Mouse (Mus musculus) spleen, postnatal 4 days (tissue): ENCODE measurements around the gene Il1rapl2.
"Not testable (repeated sequence)": the region's sequence is repeated elsewhere in the genome, so short reads cannot be mapped to it uniquely, and the experiment has no call there.

Source experiments
- DNase-seq, 2 experiments: peaks; one replicate each; pipeline ENCODE4 v3.0.0; 2022; ENCODE audit warnings: low spot score in 2 of 2

Gene Il1rapl2

DNA sequence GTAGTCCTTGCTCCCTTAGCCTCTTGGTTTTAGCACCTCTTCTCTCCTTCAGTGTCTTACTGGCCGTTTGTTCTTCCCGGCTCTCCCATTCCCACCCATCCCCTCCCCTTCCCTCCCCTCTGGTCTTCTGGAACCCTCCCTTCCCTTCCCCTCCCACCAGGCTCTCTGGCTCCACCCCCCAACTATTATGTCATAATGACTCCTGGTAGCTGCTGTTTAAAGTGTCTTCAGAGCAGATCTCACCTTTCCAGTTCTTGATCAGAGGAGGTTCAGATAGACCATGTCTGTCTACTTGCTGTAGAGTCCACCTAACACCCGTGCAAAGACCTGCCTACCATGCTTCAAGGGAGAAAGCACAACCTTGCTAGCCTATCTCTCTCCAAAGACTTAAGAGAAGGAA is 639.1 kb downstream of the Il1rapl2 start, which contains the start of gene Tex13a:
Gene Tex13a, minus strand, starts transcription at position 101 of the 400 bp plus-strand sequence.
- no peak for DNase-seq

DNA sequence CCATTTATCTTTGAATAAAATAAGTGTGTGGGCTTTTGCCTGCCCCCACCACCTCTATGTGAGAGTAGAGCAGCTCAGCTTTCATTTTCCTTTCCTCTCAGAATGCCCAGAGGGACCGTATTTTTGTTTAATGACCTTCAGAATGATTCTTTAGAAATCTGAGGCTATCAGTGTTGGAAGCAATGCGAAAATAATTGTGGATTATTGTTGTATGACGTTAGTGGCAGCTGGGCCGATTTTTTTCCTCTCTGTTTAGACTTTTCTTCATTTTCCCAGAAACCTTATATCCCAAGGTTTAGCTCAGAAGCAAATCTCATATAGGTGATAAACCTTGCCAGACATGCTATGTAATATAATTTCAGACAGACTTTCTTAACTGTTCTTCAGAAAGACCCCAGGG is 664.2 kb downstream of the Il1rapl2 start:
- no peak for DNase-seq

DNA sequence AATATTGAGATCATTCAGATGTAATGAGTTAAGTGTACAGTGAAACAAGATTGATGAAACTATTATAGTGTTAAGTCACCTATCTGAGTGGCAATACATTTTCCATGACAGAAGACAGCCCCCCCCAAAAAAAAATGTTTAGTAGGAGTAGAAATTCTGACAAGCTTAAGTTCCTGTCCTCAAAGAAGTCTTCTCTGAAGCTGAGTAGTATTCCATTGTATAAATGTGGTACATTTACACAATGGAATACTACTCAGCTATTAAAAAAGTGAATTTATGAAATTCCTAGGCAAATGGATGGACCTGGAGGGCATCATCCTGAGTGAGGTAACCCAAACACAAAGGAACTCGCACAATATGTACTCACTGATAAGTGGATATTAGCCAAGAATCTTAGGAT is 778.3 kb downstream of the Il1rapl2 start:
- DNase-seq, result not testable (repeated sequence)

DNA sequence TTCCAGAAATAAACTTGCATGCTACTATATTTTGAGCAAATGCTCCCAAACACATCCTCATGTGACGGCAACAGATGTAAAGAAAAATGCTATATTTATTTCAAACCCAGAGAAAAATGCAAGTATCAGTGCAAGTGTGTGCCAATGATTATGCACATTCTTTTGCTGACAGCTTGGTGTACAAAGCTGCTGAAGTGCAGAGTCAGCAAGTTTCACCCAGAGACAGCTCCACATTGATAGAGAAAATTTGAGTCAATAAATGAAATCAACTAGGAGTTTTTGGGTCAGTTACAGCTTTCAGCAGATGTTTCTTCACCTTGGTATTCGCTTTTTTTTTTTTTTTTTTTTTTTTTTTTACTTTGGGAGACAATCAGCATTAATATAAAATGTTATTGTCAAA is 863.4 kb downstream of the Il1rapl2 start:
- DNase-seq, result no peak

DNA sequence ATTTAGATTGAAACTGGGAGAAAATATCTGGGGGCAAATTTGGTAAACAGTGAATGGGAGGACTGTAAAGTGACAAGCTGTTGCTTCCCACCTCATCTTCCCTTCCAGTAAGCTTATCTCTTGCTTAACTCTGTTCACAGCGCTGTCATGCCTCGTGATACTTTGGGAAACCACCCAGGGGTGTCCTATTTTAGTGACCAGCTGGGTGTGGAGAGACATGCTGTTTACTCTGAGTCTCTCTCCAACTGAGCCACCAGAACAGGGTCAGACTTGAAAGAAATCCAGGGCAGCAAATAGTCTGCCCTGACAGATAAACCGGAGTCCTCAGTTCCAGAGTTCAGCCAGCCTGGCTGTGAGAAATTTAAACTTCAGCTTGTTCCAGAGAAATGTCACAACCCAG is 867.5 kb downstream of the Il1rapl2 start:
- DNase-seq, result no peak

DNA sequence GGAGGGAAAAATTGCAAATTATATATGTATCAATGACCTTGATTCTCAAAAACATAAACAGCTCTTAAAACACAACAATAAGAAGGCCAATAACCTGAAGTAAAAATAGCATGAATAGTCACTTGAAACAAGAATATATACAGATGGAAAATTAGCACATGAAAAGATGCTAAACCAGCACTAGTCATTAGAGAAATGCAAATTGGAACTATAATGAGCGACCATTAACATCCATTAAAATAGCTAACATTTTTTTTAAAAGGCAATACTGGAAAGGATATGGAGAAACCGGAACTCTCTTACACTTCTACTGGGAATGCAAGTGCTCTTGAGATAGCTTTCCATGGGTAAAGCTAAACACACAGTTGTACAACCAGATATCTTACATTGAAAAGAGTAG is 879.4 kb downstream of the Il1rapl2 start:
- no peak for DNase-seq

DNA sequence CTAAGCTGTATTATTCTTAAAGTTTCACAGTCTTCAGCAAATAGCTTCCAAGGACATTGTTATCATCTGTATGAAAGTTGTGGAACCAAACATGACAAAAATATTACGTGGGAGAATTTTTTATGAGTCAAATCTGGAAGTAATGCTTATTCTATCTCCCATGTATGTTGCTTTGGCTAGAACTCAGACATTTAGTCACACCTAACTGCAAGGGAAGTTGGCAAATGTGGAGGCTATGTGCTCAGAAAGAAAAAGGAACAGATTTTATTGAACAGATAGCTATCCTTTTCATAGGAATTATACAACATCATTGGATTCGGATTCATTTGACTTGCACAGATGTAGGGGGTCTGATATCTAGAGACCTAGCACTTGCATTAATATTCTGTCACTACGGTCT is 908.1 kb downstream of the Il1rapl2 start:
- no peak for DNase-seq

DNA sequence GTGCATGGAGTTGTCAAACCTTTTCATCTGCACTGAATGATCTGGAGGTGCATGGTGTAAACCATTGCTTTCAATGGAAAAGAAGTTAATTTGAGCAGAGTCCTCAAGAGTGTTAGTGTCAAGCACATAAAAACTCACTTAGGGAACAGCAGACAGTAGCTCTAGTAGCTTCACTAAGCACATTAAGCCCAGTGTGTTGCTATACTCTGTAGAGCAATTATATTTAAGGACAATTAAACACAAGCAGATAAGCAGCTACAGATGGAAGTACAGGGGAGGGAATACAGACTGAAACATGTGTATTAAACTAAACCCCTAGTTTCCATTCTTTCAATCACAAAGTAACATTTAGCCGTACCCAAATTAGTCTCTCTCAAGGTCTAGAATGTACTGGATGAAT is 930.1 kb downstream of the Il1rapl2 start:
- DNase-seq, result no peak

DNA sequence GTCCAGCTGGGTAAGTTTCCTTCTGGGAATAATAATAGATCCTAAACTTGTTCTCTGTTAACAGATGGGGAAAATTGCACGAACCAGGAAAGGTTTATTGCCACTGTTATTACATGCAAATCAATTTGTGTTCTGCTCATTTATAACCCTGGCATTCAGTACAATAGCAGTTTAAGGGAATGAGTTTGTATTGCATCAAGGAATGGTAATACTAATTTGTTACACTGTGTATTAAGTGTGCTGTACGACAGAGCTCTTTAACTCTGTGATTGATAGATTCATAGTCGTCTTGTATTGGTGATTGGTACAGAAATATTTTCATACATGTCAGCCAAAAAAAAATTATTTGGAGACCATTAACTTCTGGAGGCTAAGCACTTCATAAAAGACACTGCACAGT is 934.6 kb downstream of the Il1rapl2 start:
- no peak for DNase-seq

DNA sequence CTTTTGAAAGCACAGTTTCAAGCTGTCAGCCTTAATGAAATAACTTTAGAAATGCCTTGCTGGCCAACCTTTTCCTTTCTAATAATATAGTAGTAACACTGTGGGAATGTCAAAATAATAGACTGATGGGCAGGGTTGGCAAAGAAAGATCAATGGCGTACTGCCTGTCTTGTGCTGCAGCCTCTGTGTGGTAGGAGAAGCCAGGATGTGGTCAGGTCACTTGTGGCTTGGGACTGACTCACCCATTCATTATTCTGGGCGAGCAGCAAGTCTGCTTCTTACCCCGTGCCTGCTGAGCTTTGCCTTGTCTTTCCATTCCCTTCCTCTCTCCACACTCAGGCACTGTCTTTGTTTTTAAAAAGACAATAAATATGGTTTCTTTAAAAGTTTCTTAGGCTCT is 1049.7 kb downstream of the Il1rapl2 start:
- DNase-seq, result no peak

DNA sequence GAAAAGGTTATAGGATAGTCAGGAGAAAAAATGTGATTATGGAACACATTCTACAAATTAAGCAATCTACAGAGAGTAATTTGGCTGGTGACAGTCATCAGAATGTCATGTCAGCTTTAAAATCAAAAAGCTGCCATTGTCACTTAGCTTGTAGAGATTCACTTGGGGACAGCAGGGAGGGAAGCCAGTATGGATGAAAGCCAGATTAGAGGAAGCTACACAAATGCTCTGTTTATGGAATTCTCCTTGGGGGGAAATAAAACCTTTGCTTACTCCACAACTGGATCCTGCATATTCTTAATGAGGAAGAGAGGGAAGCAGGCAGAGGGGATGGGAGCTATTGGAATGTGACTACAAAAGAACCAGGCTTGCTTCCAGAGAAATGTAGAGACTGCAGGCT is 1054.9 kb downstream of the Il1rapl2 start:
- no peak for DNase-seq

DNA sequence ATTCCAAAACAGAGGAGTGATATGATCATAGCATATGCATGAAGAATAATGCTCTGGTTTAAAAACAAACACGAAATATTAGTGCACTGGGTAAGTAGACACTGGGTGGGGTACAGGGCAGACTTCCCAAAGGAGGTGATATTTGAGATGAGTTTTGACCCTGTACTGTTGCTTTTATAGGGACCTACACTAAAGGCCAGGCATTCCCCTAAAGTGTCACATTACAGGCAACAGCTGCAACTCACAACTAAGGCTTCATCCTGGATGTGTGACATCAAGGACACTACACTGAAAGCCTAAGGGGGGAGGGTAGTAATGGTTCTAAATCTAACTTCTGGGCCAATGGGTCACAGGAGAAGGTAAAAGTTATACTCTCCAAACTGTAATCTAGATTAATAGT is 1152.0 kb downstream of the Il1rapl2 start:
- no peak for DNase-seq

DNA sequence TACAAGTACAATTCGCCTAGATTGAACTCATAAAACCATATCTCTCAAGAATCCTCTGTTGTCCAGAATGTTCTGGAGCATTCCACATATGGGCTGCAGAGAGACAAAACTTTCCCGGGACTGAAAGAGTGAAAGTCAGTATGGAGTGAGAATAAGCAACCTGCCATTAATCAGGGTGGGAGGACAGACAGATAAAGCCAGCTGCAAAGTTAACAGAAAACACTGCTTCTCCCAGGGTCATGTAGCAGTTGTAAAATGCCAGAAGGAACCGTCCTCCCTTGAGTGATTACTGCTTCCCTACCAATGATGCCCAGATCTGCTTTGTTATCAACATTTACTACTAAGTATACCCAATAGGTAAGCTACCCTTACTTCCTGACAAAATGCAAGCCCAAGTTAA is 1230.5 kb downstream of the Il1rapl2 start:
- DNase-seq, result no peak

DNA sequence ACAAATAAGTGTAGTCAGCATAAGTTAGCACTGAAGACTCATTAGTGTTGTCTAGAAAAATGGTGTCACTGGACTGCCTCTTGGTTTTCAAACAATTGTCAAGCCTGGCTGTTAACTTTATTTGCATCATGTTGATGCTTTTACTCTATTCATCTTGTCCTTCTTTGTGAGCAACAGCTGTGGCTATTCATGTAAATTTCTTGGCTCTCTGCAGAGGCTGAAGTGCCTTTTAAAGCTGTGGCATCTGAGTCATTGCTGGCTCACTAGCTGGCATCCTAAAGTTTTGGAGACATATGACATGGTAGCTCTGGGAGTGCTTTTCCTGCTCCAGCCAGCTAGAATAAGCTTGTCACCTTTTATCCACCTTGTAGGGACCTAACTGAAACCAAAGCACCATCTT is 1261.5 kb downstream of the Il1rapl2 start:
- no peak for DNase-seq

DNA sequence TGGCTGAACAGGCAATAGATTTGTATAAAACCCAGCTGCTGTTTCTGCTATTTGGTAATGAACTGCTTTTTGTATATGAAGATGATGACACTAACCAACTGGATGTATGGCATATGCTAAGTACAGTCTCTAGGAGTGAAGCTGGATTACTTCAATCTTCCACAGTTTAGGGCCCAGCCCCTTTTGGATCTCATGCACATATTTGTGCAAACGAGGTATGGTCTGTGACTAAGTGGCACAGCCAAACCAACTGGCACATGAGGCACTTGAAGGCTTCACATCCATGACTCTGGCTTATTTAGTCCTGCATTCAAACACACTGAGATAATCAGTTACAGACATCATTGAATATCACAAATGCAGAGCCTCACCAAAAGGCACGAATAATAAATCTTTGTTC is 1263.5 kb downstream of the Il1rapl2 start:
- no peak for DNase-seq

DNA sequence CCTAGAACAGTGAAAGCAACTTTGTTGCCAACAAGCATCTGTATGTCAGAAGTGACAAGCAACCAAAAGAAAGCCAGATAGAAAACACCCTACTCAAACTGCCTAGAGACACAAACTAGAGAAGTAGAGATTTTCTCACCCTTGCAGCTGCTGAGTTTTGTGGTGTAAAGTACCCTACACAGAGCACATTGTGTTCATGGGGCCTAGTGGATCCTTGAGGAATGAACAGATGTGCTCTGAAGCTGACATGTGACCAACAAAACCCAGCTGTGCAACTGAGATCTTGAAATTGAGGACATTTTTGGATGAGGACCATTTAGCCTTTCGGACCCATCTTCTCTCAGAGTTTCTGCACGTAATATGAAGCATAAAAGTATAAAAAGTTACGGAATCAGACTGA is 1268.0 kb downstream of the Il1rapl2 start:
- DNase-seq, result no peak
